Mouse (Mus musculus) gastrocnemius, postnatal 25 days (tissue): ENCODE measurements at regions not wholly inside any gene's neighbourhood (a gene's known extent, or its start where the extent isn't known, plus 50 kb on each side); places are given as distances from the start of the nearest gene placed in this dataset.
"Not testable (repeated sequence)": the region's sequence is repeated elsewhere in the genome, so short reads cannot be mapped to it uniquely, and the experiment has no call there.

ENCODE experiments used
- DNase-seq: peaks from one replicate; pipeline ENCODE4 v3.0.0; 2022

DNA sequence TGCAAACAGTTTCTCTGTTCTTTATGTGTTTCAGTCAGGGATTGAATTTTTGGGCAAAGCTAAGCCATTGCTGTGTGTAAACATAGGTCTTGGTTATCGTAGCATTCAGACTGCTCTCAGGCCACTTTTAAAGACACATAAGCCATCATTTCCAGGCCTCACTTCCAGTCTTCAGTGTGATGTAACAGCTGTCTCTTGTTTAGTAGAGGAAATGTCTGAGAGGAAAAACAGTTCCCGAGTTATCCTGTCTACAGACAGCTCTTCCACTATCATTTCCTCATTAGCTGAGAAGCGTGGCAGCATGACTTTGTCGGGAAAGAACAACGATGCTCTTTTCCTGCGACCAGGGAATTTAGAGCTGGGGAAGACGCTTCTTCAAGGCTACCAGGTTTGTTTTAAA is 196.9 kb downstream of the Fam198b start:
- no peak for DNase-seq

DNA sequence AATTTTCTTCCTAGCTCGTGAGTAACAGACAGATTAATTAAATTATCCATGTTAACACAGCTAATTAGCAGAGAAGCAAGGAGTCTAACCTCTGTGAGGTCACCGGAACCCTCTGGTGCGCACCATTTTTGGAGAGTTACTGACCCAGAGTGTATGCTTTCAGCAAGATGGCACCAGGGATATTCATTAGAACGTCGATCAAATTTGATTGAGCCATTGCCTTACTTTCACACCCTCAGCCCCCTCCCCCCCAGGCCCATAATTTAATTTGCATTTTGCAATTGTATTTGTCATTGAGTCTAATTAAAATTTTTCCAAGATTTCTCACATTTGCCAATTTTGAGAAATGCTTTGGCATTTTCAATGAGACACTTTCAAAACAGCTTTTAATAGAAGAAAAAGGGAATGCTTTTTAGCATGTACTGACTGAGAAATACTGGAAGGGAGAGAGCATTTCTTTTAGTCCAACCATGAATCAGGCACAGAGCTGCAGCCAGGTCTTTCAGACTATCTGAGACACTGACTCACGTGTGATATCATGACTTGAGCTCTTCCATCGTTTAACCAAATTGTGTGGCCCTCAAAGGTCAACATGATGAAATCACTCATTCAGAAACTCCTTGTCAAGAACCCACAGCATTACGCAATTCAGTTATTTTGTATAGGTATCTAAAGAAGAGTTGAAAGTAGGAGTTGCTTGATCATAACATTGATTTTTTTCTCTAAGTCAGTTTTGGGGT is 198.6 kb downstream of the Fam198b start:
- no peak for DNase-seq

DNA sequence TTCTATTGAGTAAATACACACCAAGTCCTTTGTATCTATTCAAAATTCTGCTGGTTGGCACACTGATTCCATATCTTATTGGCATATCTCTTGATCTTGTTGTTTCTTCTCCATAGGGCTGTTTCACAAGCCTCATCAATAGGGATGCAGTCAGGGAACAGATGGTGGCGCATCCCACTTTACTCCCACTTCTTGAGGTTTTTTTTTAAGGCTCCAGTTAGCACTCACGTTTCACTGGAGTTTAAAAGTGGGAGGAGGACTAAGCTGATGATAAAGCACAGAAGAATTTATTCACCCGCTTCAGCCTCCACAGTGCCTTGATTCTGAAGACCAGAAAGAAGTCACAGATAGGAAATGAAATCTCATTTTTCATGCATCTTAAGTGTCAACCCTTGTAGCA is 199.8 kb downstream of the Fam198b start:
- no peak for DNase-seq

DNA sequence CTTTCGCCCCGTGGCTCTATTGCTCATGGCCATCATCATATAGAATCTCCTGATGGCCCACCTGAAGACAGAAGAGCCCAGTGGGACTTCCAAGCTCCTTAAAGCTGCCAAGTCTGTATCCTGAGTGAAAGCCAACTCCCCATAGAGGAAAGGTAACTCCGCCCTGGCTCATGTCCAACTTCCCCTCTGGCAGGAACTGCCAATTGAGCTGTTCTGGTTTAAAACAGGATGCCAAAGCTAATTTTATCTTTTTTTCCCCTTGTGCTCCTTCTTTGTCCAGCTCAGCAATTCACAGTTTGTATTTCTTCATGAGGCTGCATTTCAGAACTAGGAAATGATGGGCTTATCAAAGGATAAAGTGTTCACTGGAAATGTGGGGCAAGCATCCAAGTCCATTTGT is 215.3 kb downstream of the Fam198b start:
- no peak for DNase-seq

DNA sequence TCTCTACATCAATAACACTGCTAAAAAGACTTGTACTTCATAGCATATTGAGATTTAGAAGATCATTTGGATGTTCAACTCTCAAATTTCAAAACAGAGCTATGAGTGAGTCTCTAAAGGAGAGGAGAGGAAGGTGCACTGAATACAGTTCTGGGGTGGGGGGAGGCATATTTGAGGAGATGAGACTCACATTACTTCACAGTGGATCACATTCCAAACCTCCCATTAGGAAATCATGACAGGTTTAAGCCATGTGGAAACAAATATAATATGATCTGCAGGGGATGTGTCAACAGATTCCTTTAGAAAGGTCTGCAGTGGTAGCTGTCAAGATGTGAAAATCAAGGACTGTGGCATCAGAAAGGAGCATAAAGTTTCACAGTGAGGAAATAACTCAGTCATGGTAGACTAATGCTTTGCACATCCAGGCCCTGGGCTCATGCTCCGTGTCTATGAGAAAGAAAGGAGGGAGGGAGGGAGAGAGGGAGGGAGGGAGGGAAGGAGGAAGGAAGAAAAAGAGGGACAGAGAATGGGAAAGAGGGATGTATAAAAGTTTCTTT is 235.9 kb downstream of the Fam198b start:
- DNase-seq: no peak

DNA sequence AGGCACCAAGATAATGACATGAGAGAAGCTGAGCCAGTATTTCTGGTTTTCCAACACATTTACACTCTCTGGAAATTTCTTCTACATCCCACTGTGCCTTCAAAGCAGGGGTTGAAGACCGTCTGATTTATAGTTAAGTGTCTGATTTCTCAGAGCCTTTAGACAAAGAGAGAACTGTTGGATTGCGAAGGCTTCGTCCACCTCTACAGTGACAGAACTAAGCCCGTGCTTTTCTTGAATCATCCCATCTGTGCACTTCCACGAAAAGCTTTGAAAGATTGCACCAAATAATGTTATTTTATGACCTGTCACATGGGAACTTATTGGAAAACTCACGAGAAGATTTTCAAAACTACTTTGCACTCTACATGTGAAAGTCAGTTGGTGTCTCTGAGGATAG is 239.3 kb downstream of the Fam198b start:
- no peak for DNase-seq

DNA sequence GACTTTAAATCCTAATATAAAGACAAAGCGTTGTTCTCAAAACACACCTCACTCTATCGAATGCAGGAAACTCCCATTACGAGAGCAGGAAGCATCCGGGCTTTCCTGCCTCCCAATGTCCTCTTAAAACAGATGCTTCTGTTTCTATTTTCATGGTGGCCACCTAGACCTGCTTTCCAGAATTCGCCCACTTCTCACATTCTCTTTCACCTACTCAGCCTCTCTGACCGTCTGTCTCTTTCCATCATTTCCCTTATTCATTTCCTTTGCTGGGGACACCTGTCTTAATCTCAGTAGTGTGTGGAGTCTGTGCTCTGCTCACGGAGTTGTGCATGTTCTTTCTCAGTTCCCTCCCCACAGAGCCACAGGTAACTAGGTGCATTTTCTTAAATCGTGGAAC is 240.3 kb downstream of the Fam198b start:
- no peak for DNase-seq

DNA sequence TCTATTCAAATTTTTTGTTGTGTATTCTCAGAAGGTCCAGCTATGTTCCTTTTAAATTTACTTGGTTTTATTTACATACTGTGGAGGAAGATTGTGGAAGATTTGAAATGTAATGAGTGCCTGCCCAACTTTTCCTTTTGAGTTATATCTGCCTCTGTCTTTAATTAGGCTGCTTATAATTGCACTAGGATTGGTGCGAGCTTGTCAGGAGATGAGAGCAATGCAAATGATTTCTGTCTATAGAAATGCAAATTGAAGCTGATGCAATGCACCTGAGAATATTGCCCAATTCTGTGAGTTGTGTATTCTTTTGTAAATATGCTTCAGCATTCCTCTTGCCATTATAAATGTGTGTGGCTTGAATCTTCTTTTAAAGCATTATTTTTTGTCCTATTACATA is 257.4 kb downstream of the Fam198b start:
- DNase-seq: no peak

DNA sequence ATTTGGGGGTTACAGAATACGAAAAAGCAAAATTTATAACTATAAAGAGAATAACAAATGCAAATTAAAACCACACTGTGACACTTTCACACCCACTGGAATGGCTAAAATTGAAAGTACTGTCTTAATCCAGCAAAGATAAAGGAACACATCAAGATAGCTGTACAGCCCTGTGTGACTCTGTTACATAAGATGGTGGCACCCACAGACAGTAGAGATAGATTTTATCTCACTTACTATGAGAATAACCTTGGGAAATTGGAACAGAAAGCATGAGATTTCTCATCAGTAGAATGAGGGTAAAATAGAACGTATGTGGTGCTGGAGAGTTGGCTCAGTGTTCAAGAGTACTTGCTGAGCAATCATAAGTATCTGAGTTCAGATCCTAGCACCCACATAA is 276.1 kb downstream of the Fam198b start:
- no peak for DNase-seq

DNA sequence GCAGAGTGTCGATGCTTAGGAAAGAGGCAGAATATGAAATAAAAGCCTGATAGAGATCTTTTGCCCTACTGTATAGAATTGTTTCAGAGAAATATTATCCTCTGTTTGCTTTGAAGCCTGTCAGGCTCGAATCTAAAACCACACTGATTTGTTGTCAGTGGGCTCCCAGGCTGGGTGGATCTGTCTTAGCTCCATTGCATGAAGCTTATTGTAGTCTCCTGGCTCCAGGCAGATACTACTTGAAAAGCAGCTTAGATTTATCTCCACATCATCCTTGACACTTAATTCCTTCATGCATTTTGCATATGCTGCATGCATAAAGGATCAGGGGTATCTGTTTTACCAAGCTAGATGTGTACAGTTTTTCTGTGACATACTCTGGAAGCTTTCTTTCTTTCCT is 297.4 kb downstream of the Fam198b start:
- no peak for DNase-seq

DNA sequence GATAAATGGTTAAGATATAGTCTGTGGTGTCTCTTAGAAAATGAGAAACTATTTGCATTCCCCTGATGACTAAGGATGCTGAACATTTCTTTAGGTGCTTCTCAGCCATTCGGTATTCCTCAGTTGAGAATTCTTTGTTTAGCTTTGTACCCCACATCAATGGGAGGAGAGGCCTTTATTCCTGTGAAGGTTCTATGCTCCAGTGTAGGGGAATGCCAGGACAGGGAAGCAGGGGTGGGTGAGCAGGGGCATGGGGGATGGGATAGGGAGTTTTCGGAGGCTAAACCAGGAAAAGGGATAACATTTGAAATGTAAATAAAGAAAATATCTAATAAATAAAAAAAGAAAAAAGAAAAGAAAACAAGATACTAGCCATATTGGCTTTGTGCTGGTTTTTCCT is 297.8 kb downstream of the Fam198b start:
- not testable (repeated sequence) for DNase-seq

DNA sequence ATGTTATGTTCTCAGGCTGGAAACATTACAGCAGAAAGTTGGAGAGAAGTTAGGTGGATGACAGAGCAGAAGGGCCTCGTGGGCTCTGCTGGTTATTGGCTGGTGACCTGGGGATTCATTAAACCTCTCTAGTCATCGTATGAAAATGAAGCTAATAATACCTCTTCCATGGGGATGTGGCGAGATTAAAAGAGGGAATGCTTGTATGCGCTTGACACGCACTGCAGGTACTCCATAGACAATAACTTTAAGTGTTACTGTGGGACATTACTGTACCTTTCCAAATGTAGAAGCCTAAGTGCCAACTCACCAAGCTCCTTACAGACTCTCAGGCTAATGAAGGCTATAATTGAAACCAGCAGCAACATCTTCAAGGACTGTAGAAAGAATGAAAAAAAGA is 303.1 kb downstream of the Fam198b start:
- no peak for DNase-seq

DNA sequence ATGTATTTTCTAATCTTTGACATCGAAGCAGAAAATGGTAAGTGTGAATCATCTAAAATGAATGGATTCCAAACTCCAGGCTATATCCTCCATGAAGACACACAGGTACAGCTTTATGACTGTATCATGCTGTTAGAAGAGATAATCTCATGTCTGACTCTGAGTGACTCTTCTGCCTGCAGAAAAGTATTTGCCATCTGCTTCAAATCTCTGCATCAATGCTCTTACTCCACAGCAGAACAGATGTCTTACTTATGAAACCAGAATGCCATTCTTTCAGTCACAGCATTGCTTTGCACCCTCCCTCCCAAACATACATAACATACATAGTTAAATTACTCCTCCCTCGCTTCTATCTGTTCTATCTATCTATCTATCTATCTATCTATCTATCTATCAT is 316.6 kb downstream of the Fam198b start:
- DNase-seq: no peak

DNA sequence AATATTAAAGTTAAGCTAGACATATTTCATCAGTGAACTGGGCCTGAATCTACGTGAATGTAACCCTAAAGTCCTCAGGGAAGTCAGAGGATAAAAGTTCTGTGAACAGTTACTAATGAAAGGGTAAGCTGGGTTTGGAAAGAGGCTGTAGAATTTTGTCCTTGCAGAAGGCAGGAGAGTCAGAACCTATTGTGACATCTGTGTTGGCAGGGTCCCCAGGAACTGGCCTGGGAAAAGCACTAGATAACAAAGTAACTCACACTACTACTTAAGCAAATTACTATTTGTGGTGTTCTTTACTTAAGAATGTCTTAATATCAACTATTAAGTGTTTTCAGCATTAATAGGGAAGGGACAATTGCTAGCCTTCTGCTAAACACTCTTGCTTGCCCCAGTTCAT is 320.5 kb downstream of the Fam198b start:
- no peak for DNase-seq

DNA sequence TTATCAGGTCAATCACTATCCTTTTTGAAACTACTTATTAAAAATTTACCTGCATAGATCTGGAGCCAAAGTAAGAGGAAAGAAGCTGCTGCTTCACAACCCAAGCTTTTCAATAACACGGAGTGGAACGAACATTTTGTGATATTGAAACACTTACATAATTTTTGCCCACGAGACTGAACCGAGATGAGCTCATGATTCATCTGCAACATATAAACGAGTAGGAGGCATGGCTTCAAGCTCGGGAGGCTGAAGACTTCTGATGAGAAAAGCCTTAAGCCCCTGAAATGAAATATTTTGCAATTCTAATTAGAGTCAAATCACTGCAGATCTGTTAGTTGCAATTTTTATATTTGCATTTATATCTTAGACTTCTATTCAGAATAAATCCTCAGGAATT is 321.0 kb downstream of the Fam198b start:
- no peak for DNase-seq

DNA sequence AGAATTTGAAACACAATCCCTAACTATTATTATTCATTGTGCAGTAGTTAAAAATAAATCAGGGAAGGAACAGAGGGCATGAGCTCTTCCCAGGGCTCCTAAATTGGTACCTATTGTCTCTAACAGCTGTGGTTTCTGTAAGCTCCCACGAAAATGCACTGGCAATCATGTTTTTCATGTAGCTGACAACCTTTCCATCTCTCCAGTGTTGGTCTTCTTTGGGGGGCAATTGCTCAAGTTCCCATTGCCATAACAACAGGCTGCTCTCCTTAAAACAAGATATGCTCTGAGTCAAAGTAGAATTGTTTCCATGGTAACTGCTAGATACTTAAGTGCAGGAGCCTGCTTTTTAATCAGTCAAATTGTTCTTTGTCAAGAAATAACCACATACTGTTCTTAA is 322.7 kb downstream of the Fam198b start:
- DNase-seq: no peak

DNA sequence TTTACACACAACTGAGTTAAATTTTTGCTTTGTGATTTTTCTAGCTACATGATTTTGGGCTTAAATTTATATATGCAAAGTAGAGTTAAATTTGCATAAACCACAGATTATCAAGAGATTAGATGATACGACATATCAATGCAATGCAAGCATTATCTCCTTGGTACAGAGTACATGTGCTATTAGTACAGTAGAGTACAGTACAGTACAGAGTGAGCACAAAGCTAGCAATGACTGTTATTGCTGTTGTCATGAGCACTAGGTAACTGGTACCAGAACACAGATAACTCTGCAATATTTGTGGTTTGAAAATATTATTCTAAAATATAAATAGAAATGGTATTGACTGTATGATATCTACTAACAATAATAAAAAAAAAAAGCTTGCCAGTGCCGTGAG is 323.7 kb downstream of the Fam198b start:
- no peak for DNase-seq

DNA sequence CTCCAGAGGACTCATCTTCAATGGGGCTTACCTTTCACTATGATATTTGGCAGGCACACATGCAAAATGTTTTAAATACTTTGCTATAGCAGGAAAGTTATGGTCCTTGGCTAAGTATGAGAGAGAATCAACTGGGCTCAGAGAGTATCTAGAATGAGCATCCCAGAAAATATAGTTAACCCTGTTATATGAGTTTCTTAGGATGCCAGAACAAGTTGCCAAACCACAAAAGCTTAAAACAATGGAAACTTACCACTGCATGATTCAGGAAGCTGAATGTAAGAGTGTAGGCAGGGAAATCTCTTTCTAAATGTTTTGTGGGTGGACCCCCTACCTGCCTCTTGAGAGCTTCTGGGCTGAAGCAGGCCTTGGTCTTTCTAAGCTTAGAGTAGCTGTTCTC is 325.3 kb downstream of the Fam198b start:
- DNase-seq: no peak

DNA sequence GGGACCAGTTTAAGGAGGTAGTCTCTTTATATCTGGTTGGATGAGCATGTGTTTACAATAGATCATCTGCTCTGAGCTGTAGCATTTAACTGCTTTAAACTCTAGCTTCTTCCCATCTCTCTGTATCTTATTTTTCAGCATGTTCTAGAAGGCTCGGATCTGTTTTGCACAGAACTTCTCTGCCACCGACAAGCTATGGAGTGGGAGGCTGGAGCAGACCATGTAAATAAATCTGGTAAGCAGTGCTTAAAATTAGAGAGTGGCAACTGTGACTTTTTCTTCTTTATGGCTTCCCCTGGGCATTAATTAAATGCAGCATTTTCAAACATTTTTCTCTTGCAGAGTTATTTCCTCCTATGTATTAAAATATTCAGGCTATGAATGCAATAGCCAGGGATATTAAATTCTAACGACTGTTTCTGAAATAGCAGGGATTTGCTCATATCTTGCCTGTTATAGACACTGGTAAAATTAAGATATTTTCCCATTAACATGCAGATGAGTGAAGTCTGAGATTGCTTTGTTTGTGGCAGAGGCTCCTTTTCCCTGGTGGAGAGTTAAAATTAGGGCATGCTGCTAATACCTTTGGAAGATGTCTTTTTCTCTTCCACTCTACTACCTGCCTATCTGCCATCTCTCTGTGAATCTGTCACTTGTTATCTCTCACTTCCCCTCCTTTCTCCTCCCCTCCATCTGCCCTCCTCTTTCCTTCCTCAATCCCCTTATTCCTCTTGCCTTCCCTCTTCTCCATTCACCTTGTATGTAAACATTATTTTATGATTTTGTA is 327.2 kb downstream of the Fam198b start:
- no peak for DNase-seq

DNA sequence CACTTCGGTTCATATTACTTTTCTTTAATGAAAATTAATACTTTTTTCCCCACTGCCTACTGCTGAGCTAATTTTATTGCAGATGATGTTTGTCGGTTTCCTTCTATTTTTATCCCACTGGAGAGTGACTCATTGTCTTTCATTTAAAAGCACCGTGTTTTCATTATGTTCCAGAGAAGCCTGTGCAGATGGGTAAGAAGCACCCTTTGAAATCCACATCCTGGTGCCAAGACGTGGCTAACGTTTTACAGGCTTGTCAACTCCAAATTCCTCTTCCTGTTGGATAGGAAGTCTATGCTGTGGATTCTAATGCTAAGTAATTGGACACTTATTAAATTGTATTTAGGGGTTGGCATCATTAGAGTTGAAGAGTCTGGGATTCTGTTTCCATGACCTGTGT is 364.3 kb downstream of the Fam198b start:
- no peak for DNase-seq

DNA sequence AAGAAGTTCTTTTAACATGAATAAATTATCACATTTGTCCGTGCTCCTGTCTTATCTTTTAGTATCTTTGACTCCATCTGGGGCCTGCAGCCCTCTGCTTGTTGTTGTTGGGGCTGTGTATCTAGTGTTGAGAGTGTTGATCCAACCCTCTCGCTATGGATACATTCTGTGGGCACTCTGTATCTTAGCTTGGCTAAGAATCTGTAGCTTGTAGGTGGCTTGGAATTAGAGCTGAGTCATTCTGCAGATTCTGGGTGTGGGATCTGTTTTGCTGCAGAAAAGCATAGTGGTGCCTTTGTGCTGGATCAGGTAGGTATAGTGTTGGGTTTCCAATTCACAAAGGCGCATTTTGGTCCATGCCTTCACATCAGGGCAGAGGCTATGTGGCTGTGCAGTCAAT is 365.6 kb downstream of the Fam198b start:
- DNase-seq: no peak

DNA sequence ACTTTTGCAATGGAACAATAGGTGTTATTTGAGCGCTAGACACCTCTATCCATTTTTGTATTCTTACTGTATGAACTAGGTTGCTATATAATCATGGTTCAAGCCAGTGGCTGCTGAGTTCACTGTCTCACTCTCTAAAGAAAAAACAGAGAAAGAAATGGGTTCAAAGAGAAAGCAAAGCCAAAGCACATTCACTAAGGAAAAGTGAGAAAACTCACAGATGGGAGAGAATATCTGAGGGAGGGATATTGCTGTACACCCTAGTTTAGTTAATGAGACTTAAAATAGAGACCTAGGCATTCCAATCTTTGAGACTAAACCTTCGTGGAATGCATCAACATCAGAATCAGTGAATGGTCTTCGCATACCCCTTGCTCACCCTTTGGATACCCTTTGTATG is 371.0 kb downstream of the Fam198b start:
- no peak for DNase-seq

DNA sequence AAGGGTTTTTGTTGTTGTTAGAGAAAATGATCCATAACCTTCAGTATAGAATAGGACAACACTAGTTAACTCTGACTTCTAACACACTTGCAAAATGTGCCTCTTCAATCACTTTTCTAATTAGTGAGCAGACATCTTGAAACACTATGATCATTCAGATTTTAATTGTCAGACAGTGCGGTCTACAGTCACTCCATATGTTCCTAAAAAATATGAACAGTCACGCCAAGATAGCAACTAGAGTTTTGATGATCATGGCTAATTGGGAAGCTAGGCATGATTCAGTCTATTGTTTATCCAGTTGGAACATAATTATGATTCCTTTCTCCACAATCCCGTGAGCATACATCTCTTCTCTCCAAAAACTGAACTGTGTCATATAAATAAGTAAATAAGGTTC is 372.1 kb downstream of the Fam198b start:
- DNase-seq: no peak

DNA sequence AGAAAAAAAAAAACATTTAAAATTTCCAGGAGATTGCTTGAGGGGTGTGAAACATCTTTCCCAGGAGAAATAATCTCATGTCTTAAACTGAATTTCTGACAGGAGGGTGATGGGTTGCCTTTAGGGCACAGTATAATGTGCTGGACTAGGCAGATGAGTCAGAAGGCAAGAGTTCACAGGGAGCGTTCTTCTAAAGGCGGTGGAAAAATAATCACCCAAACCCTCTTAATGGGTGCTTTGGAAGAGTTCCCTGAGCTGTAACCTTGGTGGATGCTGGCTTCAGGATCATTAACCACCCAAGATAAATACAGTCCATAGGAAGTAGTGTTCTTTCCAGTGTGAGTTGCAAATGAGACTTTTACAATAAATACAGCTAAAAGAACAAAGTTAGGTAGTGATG is 378.8 kb downstream of the Fam198b start:
- DNase-seq: no peak
